Mouse (Mus musculus): ENCODE measurements around the gene Unc45a. TPM values are rescaled to one million over a fixed set of nuclear protein-coding genes. Genes with fewer than 3 reads are reported as not detected.

Gene Unc45a
- polyA plus RNA-seq, 1 experiment from 2014 or later, result 61.9 TPM

- H3K4me3 ChIP-seq (ENCODE audit: low read depth, low read length), result no peak overlapping the region
- no peaks in the 10 kb centered on the region for H3K27me3 ChIP-seq (ENCODE audit: control insufficient read depth, insufficient read depth, low read depth, low read length)
- WGBS, result 91% methylated on average over 5 of the region's 5 CpGs
- no peaks in the 10 kb centered on the region for H3K9me3 ChIP-seq (replicated peaks; ENCODE audit: control insufficient read depth, low read length, poor library complexity, severe bottlenecking)
- H3K4me2 ChIP-seq (ENCODE audit: low read length), result no peak overlapping the region
- H3K27ac ChIP-seq (ENCODE audit: low read length), result no peak overlapping the region
- H3K36me3 ChIP-seq (ENCODE audit: control insufficient read depth, insufficient read depth, low read length), result peaks cover 52% of the 10 kb centered on the region
- H3K9ac ChIP-seq (ENCODE audit: low read depth, low read length), result no peak overlapping the region
- no peak for ATAC-seq
- no peaks in the 10 kb centered on the region for H3K4me1 ChIP-seq (ENCODE audit: control insufficient read depth, insufficient read depth, low read length)
Observed at GRCm38 (mm10) chr7:80284391-80284790, 56.4 kb downstream of the Unc45a start.

DNA sequence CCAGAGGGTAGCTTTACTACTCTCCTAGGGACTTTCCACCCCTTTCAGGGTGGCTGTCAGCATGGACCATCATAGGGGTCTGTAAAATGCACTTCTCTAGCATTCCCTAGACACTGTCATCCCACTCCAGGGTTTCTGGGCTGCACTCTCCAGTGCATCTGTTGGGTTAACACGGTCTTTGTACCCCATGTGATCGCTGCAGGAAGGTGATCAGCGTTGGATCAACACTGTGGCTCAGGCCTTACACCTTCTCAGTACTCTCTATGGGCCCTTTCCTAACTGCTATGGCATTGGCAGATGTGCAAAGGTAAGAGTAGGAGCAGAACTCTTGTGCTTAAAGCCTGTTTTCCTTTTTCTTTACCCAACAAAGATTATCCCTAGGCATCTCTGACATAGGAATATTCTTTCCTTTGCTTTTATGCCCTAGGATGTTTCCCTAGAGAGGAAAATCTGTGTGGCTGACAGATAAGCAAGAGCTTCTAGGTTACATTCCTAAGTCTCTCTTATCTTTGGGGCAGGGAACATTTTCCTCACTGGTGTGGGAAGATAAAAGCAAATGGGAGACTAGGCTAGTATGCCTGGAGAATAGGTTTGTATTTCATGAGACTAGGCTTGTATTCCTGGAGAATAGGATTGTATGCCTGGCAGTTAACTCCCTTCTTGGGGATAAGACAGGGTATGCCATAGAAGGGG is 57.4 kb downstream of the Unc45a start:
- no peak for ATAC-seq
- H3K4me1 ChIP-seq (ENCODE audit: control insufficient read depth, insufficient read depth, low read length), result no peaks in the 10 kb centered on the region
- H3K4me2 ChIP-seq (ENCODE audit: low read length), result no peak overlapping the region
- H3K27ac ChIP-seq (ENCODE audit: low read length), result no peak overlapping the region
- no peak overlapping the region for H3K4me3 ChIP-seq (ENCODE audit: low read depth, low read length)
- H3K27me3 ChIP-seq (ENCODE audit: control insufficient read depth, insufficient read depth, low read depth, low read length), result no peaks in the 10 kb centered on the region
- no peak overlapping the region for H3K9ac ChIP-seq (ENCODE audit: low read depth, low read length)
- 94% methylated on average over 3 of the region's 3 CpGs for WGBS
- no peaks in the 10 kb centered on the region for H3K9me3 ChIP-seq (replicated peaks; ENCODE audit: control insufficient read depth, low read length, poor library complexity, severe bottlenecking)
- H3K36me3 ChIP-seq (ENCODE audit: control insufficient read depth, insufficient read depth, low read length), result peaks cover 57% of the 10 kb centered on the region

DNA sequence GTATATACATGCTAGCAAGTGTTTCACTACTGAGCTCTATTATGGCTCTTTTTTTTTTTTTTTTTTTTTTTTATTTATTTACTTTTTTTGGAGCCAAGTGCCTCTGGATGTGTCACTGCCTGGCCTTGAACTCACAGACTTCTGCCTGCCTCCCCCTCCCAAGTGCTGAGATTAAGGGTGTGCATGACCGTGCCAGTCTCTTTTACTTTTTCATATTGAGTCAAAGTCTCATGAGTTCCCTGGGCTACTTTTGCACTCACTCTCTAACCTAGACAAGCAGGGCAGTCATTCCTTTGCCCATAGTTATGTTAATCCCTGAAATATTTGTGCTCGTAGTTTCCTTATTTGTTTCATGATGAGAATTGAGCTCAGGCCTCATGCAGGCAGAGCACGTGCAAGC is 59.2 kb downstream of the Unc45a start:
- ATAC-seq, result no peak
- 79% methylated on average over 3 of the region's 3 CpGs for WGBS
- no peak overlapping the region for H3K27ac ChIP-seq (ENCODE audit: low read length)
- no peaks in the 10 kb centered on the region for H3K4me1 ChIP-seq (ENCODE audit: control insufficient read depth, insufficient read depth, low read length)
- H3K9ac ChIP-seq (ENCODE audit: low read depth, low read length), result no peak overlapping the region
- H3K4me2 ChIP-seq (ENCODE audit: low read length), result no peak overlapping the region
- H3K36me3 ChIP-seq (ENCODE audit: control insufficient read depth, insufficient read depth, low read length), result peaks cover 51% of the 10 kb centered on the region
- no peaks in the 10 kb centered on the region for H3K9me3 ChIP-seq (replicated peaks; ENCODE audit: control insufficient read depth, low read length, poor library complexity, severe bottlenecking)
- no peaks in the 10 kb centered on the region for H3K27me3 ChIP-seq (ENCODE audit: control insufficient read depth, insufficient read depth, low read depth, low read length)
- no peak overlapping the region for H3K4me3 ChIP-seq (ENCODE audit: low read depth, low read length)

DNA sequence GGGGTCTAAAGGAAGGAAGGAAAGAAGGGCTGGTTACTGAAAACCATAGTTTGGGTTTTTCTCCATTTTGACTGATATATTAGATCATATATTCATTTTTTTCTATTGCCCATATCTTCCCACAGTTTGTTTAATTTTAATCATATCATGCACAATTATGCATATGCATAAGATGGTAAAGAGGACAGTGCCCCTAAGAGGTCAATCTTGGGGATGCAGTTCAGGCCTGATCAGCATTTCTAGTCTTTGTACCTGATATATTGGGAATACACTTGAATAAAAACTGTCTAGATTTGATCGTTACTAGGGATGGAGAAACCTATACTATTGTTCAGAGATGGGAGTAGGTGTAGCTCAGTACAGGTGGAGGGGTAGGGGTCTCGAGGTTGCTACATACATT is 59.8 kb downstream of the Unc45a start:
- Histone ChIP-seq H3K27ac (ENCODE audit: low read length) (no peak overlapping the region), H3K9me3 (replicated peaks; ENCODE audit: control insufficient read depth, low read length, poor library complexity, severe bottlenecking) (no peaks in the 10 kb centered on the region), H3K4me1 (ENCODE audit: control insufficient read depth, insufficient read depth, low read length) (no peaks in the 10 kb centered on the region), H3K27me3 (ENCODE audit: control insufficient read depth, insufficient read depth, low read depth, low read length) (no peaks in the 10 kb centered on the region), H3K9ac (ENCODE audit: low read depth, low read length) (no peak overlapping the region), H3K36me3 (ENCODE audit: control insufficient read depth, insufficient read depth, low read length) (peaks cover 50% of the 10 kb centered on the region), H3K4me3 (ENCODE audit: low read depth, low read length) (no peak overlapping the region), H3K4me2 (ENCODE audit: low read length) (no peak overlapping the region)
- no peak for ATAC-seq
- WGBS, result 94% methylated on average over 2 of the region's 2 CpGs

- H3K9me3 ChIP-seq (replicated peaks; ENCODE audit: control insufficient read depth, low read length, poor library complexity, severe bottlenecking), result no peaks in the 10 kb centered on the region
- H3K4me1 ChIP-seq (ENCODE audit: control insufficient read depth, insufficient read depth, low read length), result no peaks in the 10 kb centered on the region
- H3K9ac ChIP-seq (ENCODE audit: low read depth, low read length), result no peak overlapping the region
- peaks cover 48% of the 10 kb centered on the region for H3K36me3 ChIP-seq (ENCODE audit: control insufficient read depth, insufficient read depth, low read length)
- 87% methylated on average over 10 of the region's 10 CpGs for WGBS
- H3K4me2 ChIP-seq (ENCODE audit: low read length), result no peak overlapping the region
- no peak for ATAC-seq
- no peak overlapping the region for H3K4me3 ChIP-seq (ENCODE audit: low read depth, low read length)
- no peak overlapping the region for H3K27ac ChIP-seq (ENCODE audit: low read length)
- no peaks in the 10 kb centered on the region for H3K27me3 ChIP-seq (ENCODE audit: control insufficient read depth, insufficient read depth, low read depth, low read length)
Observed at GRCm38 (mm10) chr7:80280032-80280431, 60.8 kb downstream of the Unc45a start.

GRCm38 (mm10) chr7:80276374-80276773 is 64.4 kb downstream of the Unc45a start:
- H3K4me2 ChIP-seq (ENCODE audit: low read length), result no peak overlapping the region
- H3K27ac ChIP-seq (ENCODE audit: low read length), result no peak overlapping the region
- peaks cover 57% of the 10 kb centered on the region for H3K36me3 ChIP-seq (ENCODE audit: control insufficient read depth, insufficient read depth, low read length)
- peaks cover 8% of the 10 kb centered on the region; the same call in 1 of the 2 replicates for H3K9me3 ChIP-seq (replicated peaks; ENCODE audit: control insufficient read depth, low read length, poor library complexity, severe bottlenecking)
- no peaks in the 10 kb centered on the region for H3K27me3 ChIP-seq (ENCODE audit: control insufficient read depth, insufficient read depth, low read depth, low read length)
- H3K4me1 ChIP-seq (ENCODE audit: control insufficient read depth, insufficient read depth, low read length), result peaks cover 2% of the 10 kb centered on the region; the same call in 1 of the 2 replicates
- no peak overlapping the region for H3K4me3 ChIP-seq (ENCODE audit: low read depth, low read length)
- no peak overlapping the region for H3K9ac ChIP-seq (ENCODE audit: low read depth, low read length)
- no peak for ATAC-seq
- WGBS, result 97% methylated on average over 4 of the region's 4 CpGs

Other genes starting within 250 kb of the Unc45a start
- 210 and 224 TPM in 2 replicates for gene Idh2, start 225.6 kb downstream of the Unc45a start, polyA plus RNA-seq (2015; fragmentation: Nextera tagmentation; extraction: Ambion mirVana)
- 25.2 and 25.3 TPM in 2 replicates for gene Sema4b, start 154.2 kb downstream of the Unc45a start, polyA plus RNA-seq (2015; fragmentation: Nextera tagmentation; extraction: Ambion mirVana)
- gene Cib1, start 108.2 kb downstream of the Unc45a start, polyA plus RNA-seq (2015; fragmentation: Nextera tagmentation; extraction: Ambion mirVana), result 24.3 and 26.0 TPM in 2 replicates
- gene Gdpgp1, start 108.1 kb downstream of the Unc45a start, polyA plus RNA-seq (2015; fragmentation: Nextera tagmentation; extraction: Ambion mirVana), result 3.7 and 4.6 TPM in 2 replicates
- gene Ttll13, start 94.6 kb downstream of the Unc45a start, polyA plus RNA-seq (2015; fragmentation: Nextera tagmentation; extraction: Ambion mirVana), result 2.9 and 3.0 TPM in 2 replicates
- 73.8 and 78.5 TPM in 2 replicates for gene Ngrn, start 79.8 kb downstream of the Unc45a start, polyA plus RNA-seq (2015; fragmentation: Nextera tagmentation; extraction: Ambion mirVana)
- gene Vps33b, start 71.4 kb downstream of the Unc45a start, polyA plus RNA-seq (2015; fragmentation: Nextera tagmentation; extraction: Ambion mirVana), result 27.3 and 27.5 TPM in 2 replicates
- 22.6 and 23.7 TPM in 2 replicates for gene Prc1, start 46.6 kb downstream of the Unc45a start, polyA plus RNA-seq (2015; fragmentation: Nextera tagmentation; extraction: Ambion mirVana)
- gene Rccd1, start 16.6 kb downstream of the Unc45a start, polyA plus RNA-seq (2015; fragmentation: Nextera tagmentation; extraction: Ambion mirVana), result 10.6 and 10.7 TPM in 2 replicates
- gene Hddc3, start 2.1 kb upstream of the Unc45a start, polyA plus RNA-seq (2015; fragmentation: Nextera tagmentation; extraction: Ambion mirVana), result 23.3 and 27.7 TPM in 2 replicates
- gene Man2a2, start 30.4 kb upstream of the Unc45a start, polyA plus RNA-seq (2015; fragmentation: Nextera tagmentation; extraction: Ambion mirVana), result 25.2 and 25.8 TPM in 2 replicates
- gene Fes, start 46.9 kb upstream of the Unc45a start, polyA plus RNA-seq (2015; fragmentation: Nextera tagmentation; extraction: Ambion mirVana), result 2.7 and 3.4 TPM in 2 replicates
- 3.9 and 4.1 TPM in 2 replicates for gene Furin, start 64.4 kb upstream of the Unc45a start, polyA plus RNA-seq (2015; fragmentation: Nextera tagmentation; extraction: Ambion mirVana)
- 6.8 and 8.7 TPM in 2 replicates for gene Blm, start 194.1 kb upstream of the Unc45a start, polyA plus RNA-seq (2015; fragmentation: Nextera tagmentation; extraction: Ambion mirVana)